Mouse (Mus musculus) testis, postnatal 10 days (tissue): ENCODE measurements at regions not wholly inside any gene's neighbourhood (a gene's known extent, or its start where the extent isn't known, plus 50 kb on each side); places are given as distances from the start of the nearest gene placed in this dataset.

Experiments
- DNase-seq: peaks from one replicate; pipeline ENCODE4 v3.0.0; 2021; ENCODE audit warnings: low spot score

- peak; percentile 52 for DNase-seq
Measured at GRCm38 (mm10) chrX:118320123-118320522, 106.9 kb upstream of the Tgif2lx2 start.

- no peak for DNase-seq
Measured at GRCm38 (mm10) chrX:118356888-118357287, 70.1 kb upstream of the Tgif2lx2 start.
